Mouse (Mus musculus) liver, adult 10 weeks (tissue): ENCODE results near the gene Gtpbp1. TPM values are rescaled to one million over a fixed set of nuclear protein-coding genes. Genes with fewer than 3 reads are reported as not detected.

ENCODE experiments used
- polyA plus RNA-seq: library from polyadenylated mRNA; stranded (reverse); fragments of 350-450 nt; fragmentation: Illumina TruSeq; extraction: RNeasy Lipid Tissue Mini Kit (QIAGEN cat#74804); gene quantifications from one replicate; pipeline ENCODE4 v1.2.3, GENCODE M21; 2014; ENCODE audit warnings: low read depth, low replicate concordance

The Gtpbp1 gene
- 1.3 TPM for polyA plus RNA-seq

GRCm38 (mm10) chr15:79690426-79691022 is at the start of gene Gtpbp1:
Gene Gtpbp1 (plus strand): TSS chr15:79690845.

DNA sequence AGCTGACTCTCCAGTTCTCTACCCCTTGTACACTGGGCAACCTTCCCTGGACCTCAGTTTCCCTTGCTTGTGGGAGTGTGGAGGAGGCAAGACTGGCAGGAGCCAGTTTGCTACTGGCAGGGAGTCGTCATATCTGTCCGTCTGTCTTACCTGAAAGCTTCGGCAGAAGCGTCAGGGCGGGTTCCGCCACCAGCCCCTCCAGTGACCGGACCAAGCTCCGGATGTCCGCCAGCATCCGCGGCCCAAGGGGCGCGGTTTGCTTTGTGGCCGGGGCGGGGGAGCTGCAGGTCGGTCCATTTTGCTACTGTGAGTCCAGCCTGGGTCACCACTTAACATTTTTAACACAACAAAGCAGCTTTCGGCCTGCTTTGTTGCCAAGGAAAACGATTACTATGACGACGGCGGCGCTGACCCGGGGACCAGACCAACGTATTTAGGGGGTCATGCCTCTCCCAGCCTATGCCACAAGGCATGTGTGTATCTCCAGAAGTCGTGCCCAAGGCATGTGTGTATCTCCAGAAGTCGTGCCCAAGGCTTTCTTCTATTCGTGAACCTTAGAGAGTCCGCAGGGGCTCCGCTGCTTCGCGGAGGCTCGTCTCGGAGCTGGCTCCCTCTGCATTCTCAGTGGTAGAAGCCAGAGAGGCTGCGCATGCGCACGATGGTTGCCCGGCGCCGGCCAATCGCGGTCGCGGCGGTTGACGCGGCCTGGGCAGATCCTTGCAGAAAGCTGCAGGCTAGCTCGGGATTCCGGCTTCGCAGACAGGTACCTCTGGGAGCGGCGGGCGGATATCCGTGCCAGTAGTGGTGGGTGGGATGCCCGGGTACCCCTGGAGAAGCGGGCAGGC is 31.9 kb upstream of the Gtpbp1 start, which contains the start of the genes Fam227a and Cby1:
Fam227a (minus strand) TSS at position 426 of the 845 bp plus-strand sequence.
Cby1 (plus strand) TSS at position 669 of the 845 bp plus-strand sequence.

GRCm38 (mm10) chr15:79670249-79670971 is 20.2 kb upstream of the Gtpbp1 start, which contains the start of gene Tomm22:
Gene Tomm22 (plus strand): TSS chr15:79670861.

DNA sequence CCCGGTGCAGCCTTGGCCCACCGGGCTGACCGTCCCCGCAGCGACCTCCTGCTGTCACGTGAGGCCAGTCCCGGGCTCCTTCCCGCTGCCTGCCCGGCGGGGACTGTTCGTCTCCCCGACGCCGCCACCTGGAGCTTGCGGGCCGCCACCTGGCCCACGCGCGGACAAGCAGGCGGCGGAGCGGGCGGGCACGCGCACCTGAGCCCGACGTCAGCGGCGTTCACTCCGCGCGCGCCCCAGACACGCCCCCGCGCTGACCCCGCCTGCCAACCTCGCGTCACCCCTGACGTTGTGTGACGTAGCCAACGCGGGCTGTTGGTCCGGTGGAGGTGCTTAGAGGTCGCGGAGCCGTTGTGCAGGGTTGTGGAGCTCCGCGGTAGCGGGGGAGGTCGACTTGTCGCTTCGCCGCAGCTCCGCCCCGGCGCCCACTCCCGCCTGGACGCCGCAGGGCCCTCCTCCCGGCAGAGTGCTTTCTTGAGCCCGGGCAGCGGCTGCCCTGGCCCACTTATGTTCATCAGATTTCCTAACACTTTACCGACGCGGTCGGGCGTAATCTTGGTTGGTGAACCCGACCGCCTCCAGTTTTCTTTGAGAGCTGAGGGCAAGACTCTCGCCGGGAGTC is 2.9 kb upstream of the Gtpbp1 start, which contains the start of gene Josd1:
Josd1 (minus strand) TSS at position 274 of the 622 bp plus-strand sequence.

DNA sequence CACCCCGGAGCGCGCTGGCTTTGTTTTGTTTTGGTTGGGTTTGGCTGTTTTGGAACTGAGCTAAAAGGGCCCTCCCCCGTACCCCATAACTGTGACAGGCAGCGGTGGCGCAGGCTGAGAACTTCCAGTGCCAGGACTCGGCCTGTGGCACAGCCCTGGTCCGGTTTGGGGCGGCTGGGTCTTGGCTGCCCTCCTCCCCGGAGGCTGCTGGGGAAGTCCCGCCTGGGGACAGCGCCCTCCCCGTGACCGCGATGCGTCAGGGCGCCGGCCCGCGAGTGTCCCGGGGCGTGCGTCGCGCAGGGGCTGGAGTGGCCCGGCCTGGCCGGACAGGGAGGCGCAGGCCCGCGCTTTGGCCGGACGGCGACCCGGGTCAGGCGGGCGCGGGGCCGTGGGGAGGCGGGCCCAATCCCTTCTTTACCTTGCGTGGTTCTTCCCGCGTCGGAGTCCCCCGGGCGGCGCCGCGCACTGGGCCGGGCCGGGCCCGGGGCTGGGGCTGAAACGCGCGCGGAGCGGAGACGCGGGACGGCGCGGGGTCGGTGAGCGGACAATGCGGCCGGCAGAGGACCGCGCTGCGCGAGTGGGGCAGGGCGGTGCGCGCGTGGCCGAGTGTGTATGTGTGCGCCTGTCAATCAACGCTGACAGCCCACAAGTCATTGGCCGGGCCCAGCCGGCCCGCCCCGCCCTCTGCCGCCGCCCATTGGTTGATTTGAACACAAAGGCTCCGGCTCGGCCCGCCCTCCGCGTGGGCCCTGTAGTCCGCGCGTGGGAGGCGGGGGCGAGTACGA is 51.5 kb downstream of the Gtpbp1 start, which contains the start of gene Sun2:
Sun2 (minus strand) TSS at position 616 of the 785 bp plus-strand sequence.

Other genes starting within 250 kb of the Gtpbp1 start
- 1.4 TPM for gene Csnk1e, start 235.3 kb upstream of the Gtpbp1 start, polyA plus RNA-seq
- not detected for gene Kcnj4, start 185.6 kb upstream of the Gtpbp1 start, polyA plus RNA-seq
- 0.48 TPM for gene Kdelr3, start 174.4 kb upstream of the Gtpbp1 start, polyA plus RNA-seq
- gene Ddx17, start 144.1 kb upstream of the Gtpbp1 start, polyA plus RNA-seq, result 120 TPM
- gene Dmc1, start 85.7 kb upstream of the Gtpbp1 start, polyA plus RNA-seq, result not detected
- gene Fam227a, start 31.9 kb upstream of the Gtpbp1 start, polyA plus RNA-seq, result 0.82 TPM
- 1.2 TPM for gene Cby1, start 31.6 kb upstream of the Gtpbp1 start, polyA plus RNA-seq
- 134 TPM for gene Tomm22, start 20.0 kb upstream of the Gtpbp1 start, polyA plus RNA-seq
- gene Josd1, start 2.9 kb upstream of the Gtpbp1 start, polyA plus RNA-seq, result 13.7 TPM
- gene Sun2, start 51.7 kb downstream of the Gtpbp1 start, polyA plus RNA-seq, result 5.8 TPM
- 0.90 TPM for gene Dnal4, start 87.0 kb downstream of the Gtpbp1 start, polyA plus RNA-seq
- not detected for gene Nptxr, start 113.9 kb downstream of the Gtpbp1 start, polyA plus RNA-seq
- not detected for gene Npcd, start 143.4 kb downstream of the Gtpbp1 start, polyA plus RNA-seq
- gene Cbx6, start 143.8 kb downstream of the Gtpbp1 start, polyA plus RNA-seq, result 0.53 TPM
- gene Apobec3, start 200.8 kb downstream of the Gtpbp1 start, polyA plus RNA-seq, result 1.8 TPM